Mouse (Mus musculus): Measurements from ENCODE around the gene Ldhc. TPM values are rescaled to one million over a fixed set of nuclear protein-coding genes. Genes with fewer than 3 reads are reported as not detected.
"Not testable (repeated sequence)": the region's sequence is repeated elsewhere in the genome, so short reads cannot be mapped to it uniquely, and the experiment has no call there.

Gene Ldhc
- total RNA-seq, 2 experiments from 2014 or later, result not detected

DNA sequence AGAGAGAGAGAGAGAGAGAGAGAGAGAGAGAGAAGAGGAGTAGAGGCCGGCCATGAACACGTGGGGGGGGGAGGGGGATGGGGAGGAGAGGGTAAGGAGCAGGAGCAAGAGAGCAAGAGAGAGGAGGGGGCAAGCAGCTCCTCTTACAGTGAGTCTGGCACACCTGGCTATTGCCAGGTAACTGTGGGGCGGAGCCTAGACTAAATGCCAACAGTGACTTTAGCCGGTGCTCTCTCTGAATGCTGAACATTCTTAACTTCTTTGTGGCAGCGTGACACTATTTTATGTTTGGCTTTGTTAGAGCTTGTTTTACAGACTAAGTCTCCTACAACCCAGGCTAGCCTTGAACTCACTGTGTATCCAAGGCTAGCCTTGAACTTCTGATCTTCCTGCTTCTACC is 18.7 kb upstream of the Ldhc start:
- no peak for DNase-seq

DNA sequence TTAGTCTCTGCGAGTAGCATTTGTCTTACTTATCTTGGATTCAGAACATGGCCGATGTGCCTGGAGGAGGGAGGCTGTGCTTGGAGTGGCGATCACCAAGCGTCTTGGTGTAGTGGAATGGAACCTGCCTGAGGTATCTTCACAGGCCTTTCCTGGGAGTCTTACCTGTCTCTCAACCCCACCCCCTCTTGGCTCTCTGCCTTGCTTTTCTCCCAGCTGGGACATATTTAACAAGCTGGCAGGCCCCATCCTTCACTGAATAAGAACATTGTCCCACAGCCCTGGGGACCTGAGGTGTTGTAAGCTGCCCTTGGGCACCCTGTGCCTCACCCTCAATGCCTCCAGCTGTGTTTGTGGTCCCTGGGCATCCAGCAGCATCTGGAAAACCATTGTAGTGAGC is 17.4 kb upstream of the Ldhc start:
- peak; percentile 24 for DNase-seq

DNA sequence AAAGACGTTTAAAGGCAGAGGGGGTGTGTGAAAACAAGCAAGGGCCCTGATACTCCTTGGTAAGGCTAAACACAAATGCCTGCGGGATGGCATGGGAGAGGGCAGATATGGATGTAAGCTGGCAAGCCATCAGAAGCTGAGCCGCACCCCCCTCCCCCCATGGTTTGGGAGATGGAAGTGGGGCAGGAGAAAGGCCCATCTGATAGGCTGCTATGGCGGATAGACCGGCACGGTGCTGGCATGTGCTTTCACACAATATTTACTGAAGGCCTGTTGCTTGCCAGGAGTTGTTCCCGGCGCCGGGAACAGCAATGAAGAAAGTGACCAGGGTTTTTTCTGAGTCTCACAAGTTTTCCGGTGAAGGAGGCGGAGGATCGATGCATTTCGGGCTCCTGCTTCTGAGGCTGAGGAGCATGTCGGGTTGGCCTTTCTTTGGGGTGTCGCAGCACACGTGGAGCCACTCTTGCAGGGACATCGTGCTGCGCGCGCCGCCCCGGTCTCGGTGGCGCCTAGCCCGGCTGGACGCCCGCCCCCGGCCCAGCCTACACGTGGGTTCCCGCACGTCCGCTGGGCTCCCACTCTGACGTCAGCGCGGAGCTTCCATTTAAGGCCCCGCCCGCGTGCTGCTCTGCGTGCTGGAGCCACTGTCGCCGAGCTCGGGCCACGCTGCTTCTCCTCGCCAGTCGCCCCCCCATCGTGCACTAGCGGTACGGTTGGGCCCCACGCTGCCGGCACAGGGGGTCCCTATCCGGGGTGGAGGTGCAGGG is 15.6 kb upstream of the Ldhc start:
- peak; percentile 98 for DNase-seq

DNA sequence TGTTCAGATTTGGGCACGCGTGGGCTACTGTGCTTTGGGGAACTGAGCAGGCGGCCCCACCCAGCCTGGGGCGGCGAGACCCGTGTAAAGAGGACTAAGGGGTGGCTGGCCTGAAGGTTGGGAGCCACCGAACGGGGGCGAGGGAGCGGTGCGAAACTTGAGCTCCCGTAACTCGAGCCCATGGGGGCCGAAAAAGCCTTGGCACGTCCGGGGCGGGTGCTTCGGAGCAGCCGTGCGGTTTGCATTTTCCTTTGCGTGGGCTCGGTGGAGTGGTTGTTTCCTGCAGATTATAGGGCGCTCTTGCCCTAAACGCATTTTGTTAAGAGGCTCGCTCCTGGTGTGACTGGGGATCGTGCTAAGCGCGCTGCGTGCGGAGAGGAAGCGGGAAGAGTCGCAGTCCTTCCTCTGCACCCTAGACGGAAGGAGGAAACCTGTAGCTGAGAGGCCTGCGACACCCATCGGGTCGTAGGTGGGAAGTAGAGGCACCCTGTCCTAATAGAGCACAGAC is 15.0 kb upstream of the Ldhc start:
- DNase-seq, result peak; percentile 43

DNA sequence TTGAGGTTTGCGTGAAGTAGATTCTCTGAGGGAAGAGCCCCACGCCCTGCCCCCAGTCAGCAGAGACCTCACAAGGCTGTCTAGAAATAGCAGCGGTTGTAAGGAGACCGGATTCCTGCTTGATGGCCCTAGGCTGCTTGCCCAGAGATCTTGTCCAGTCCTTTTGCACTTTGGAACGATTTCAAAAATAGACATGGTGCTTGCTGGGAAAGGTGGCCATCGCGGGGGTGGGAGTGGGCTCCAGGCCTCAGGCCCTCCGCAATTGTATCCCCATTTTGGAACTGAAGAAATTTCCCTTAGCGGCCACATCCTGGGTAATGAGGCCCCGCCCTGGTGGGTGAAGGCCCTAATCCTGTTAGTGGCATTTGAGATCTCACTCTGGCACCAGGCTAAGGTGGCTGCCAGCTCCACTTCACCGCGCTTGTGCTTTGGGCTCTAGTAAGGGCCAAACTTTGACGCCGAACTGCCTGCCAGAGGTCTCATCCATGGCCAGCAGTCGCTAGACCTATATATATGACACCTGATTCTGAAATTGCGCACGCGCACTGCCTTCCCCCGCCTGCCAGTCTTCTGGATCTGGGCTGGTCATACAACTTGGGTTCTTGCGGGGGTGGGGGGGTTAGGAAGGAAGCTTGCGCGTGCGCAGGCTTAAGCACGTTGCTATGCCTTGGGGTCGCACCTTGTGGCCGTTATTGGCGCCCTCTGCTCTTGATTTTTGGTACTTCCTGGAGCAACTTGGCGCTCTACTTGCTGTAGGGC is 14.3 kb upstream of the Ldhc start:
- peak; percentile 65 for DNase-seq

DNA sequence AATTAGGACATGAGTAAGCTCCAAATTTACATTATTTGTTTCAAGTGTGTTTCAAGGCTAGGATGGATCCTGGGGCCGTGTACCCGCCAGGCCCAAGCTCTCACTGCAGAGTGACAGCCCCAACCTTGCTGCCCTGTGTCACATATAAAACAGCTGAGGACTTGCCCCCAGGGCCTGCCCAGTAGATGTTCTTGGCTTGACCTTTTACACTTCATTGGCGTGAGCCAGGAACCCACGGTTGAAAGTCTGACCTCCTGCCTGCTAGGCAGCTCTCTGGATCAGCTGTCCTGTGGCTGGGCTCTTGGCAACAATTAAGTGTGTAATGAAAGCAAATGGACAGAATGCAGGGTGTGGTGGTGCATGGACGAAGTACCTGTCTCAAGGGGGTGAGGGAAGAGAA is 11.7 kb upstream of the Ldhc start:
- DNase-seq, result peak; percentile 59

DNA sequence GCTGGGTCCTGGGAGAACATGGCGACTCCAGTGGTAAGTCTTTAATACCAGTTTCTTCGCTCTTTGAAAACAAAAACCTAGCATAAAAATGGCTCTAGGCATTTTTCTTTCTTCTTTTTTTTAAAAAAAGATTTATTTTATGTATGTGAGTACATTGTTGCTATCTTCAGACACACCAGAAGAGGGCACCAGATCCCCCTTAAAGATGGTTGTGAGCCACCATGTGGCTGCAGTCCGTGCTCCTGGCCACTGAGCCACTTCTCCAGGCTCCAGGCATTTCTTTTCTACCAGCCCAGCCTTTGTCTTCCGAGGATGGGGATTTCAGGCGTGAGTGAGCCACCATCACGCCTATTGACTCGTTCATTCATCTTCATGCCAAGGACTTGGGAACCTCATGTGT is 10.0 kb upstream of the Ldhc start:
- no peak for DNase-seq

DNA sequence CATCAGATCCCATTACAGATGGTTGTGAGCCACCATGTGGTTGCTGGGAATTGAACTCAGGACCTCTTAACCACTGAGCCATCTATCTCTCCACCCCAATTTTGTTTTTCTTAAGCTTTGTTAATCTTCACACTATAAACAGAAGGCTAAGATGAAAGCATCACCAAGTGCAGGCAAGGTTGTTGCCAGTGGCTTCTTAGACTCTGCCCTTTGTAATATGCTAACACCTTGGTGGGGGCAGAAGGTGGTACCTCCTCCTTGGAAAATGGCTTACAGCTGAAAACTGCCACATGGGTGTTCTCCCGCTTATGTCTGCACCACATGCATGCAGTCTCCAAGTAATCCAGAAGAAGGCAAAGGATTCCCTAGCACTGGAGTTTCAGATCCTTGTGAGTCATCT is 8.3 kb upstream of the Ldhc start:
- DNase-seq, result no peak

DNA sequence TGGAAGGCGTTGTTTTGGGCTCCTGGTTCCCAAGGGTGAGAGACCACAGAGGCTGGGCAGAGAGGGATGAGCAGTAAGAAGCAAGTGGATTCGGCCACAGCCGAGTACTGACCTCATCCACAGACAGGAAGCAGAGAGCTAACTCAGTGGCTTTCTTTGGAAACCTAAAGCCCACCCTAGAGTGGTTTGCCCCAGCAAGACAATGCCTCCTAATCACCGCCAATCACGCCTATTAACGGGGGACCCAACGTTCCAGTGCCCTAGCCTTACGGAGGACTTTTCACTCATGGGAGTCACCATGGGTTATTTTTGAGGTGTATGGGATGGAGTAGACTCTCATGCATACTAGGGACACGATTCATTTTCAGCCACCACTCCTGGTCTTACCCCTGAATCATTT is 7.6 kb upstream of the Ldhc start:
- DNase-seq, result no peak

DNA sequence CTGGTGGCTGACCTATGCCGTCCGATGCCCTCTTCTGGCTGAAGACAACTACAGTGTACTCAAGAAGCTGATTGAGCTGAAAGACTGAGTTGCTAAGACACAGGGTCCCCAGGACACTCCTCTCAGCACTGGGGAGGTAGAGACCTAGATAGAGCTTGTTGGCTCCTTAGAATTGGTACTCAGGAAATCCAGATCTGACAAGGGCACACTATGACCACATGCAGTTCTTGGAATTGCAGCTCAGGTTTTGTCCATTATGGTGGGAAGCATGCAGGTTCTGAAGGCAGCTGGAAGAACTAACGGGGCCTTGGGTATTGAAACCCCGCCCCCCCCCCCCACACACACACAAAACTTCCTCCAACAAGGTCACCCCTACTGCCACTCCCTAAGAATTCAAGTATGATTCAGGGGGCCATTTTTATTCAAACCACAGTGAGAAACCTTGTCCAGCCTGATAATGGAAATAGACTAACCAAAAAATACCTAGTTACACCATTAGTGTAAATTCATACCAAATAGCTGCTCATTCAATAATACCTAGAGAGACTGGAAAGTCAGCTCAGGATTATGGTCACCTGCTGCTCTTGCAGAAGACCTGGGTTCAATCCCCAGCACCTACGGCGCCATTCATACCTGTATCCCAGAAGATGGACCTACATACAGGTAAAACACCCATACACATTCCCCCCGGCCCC is 5.0 kb upstream of the Ldhc start:
- no peak for DNase-seq

DNA sequence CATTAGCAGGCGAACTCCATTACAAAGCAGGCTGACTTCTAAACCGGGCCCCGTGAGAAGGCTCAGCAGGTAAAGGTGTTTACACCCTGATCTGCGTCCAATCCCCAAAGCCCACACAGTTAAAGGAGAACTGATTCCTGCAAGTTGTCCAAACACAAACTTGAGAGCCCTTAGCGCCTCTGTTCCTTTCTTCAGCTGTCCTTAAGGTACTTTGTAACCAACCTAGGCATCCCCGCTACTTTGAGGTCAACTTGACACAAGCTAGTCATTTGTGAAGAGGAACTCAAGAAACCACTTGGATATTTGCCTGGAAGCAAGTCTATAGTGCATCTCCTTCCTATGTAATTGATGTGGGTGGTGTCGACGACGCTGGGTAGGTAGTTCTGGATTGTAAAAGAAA is 3.6 kb upstream of the Ldhc start:
- no peak for DNase-seq

DNA sequence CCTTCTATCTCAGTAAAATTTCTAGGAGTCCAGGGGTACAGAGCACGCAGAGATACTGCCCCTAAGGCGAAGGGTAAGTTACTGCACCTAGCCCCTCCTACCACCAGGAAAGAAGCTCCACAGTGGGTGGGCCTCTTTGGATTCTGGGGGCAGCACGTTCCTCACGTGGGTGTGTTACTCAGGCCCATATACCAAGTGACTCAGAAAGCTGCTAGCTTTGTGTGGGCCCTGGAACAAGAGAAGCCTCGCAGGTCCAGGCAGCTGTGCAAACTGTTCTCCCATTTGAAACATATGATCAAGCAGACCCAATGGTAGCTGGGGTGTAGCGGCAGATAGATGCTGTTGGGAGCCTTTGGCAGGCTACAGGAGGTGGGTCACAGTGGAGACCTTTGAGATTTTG is 2.0 kb upstream of the Ldhc start:
- DNase-seq, result no peak

DNA sequence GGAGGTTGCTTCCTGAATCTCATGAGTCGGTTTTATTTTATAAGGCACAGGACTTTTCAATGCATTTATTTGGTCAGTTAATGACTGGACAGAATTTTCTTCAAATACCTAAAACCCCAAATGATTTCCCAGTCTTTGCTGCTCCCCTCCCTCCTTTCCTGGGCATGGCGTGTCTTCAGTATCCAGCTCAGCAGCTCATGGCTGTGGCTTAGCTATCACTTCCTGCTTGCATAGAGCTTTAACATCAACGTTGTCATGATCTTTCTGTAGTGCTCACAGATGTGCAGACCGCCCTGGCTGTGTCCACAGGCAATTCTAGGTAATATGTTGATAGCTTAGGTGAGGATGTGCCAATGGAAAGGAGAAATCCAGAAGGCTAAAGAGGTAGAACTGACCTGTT is 11.0 kb downstream of the Ldhc start:
- DNase-seq, result no peak

DNA sequence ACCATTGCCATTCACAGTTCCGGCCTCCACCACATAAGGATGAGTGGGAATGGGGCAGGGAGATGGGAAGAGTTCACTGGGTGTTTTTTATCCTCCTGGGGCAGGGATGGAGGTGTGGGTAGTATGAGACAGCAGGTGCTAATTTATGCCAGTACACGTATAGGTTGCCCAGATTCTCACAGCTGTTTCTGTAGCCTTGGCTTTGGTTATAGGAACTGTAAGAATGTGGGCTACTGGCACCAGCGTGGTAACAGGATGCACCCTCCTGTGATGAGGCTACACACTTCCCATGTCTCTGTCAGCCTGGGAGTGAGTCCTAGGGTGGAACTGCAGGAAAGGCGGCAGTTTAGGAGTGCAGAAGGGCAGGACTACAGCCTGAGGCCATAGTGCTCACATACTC is 15.8 kb downstream of the Ldhc start:
- no peak for DNase-seq

DNA sequence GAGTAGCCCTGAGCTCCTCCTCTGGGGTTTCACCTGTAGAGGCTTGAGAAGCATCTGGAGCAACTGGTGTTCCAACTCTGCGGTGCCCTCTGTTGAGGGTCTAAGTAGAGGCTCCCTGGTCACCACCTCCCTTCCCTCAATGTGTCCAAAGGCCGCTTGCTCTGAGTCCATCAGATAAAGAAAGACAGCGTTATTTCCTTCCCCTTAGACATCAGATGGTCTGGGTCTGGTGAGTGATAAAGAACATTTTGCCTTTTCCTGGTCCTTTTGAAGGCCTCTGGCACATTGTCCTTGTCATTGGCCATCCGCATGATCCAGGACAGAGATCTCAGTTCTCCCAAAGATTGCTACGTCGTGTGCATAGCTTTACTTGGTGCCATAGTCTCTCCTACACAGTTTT is 16.3 kb downstream of the Ldhc start:
- no peak for DNase-seq

DNA sequence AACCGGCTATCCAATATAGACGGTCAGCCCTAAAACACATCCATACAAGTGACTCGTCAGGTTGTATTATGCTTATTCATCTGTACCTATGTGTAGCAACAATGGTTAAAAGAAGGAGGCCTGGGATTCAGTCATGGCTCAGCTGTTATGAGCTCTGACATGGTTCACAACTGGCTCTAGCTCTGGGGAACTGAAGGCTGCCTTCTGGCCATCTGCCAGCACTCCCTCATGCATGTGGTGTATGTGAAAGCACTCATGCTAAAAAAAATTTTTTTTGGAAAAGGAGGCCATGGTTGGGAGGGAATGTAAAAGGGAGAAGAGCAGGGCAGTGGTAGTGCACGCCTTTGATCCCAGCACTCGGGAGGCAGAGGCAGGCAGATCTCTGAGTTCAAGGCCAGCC is 18.8 kb downstream of the Ldhc start:
- DNase-seq, result peak; percentile 18

DNA sequence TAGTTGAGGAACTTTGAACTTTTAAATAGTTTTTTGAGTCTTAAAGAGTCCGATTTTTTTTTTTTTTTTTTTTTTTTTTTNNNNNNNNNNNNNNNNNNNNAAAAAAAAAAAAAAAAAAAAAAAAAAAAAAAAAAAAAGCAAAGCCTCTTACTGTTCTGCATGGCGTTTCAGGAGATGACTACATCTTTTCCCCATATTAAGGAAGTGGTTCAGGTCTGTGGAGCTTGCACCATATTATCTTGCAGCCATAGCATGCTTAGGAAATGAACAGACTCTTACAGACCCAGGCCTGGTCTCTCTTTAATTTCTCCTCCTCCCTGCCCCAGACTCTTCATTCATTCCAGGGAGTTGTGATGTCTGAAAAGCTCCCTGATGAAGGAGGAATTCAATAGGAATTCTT is 20.0 kb downstream of the Ldhc start:
- DNase-seq, result no peak

DNA sequence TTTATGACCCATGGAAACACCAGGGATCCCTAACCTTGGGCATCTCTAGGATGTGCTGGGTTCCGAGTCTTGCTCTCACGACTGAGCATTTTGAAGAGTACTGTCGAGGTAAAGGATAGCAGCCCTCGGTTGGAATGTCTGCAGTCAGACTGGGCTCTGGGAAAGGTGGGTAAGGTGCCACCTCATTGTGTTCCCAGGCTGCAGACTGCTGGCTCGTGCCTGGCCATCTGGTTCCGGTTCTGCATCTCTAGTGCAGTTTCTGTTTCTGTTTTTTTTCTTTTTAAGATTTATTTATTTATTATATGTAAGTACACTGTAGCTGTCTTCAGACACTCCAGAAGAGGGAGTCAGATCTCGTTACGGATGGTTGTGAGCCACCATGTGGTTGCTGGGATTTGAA is 20.9 kb downstream of the Ldhc start:
- DNase-seq, result not testable (repeated sequence)

DNA sequence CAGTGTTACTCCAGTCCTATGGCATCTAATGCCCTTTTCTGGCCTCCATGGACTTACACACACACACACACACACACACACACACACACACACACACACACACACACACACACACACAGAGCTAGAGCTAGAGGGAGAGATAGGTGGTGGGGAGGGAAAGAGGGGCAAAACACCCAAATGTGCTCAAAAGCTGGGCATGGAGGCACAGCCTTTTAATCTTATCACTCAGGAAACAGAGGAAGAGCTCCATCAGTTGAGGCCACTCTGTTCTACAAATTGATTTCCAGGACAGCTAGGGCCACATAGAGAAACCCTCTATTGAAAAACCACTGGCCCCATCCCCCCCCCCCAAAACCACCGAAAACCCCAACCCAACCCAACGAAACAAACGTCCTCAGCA is 22.3 kb downstream of the Ldhc start:
- no peak for DNase-seq

DNA sequence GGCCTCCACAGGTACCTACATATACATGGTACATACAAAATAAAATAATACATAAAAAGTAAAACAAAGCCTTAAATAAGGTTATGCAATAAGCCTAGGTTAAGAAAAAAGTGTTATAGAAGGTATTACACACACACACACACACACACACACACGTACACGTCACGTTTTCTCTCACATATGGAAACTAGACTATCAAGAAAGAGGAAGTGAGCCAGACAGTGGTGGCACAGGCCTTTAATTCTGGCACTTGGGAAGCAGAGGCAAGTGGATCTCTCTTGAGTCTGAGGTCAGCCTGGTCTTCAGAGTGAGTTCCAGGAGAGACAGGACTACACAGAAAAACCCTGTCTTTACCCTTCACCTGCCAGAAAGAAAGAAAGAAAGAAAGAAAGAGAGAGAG is 34.5 kb downstream of the Ldhc start:
- no peak for DNase-seq

DNA sequence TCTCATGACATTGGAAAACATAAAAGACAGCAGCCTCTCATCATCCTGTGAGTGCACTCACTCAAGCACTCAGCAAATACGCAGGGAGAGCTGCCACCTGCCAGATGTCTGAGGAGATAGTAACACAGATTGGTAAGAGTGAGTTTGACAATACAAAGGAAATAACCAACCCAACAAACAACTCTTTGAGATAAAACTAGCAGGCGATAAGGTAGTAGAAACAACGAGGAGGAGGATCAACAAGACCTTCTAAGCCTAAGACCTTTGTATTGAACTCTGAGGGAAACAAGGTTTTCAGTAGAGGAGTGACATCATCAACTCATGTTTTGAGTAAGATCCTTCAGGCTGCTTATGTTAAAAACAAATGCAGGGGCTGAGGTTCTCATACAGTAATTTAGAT is 38.3 kb downstream of the Ldhc start:
- no peak for DNase-seq

DNA sequence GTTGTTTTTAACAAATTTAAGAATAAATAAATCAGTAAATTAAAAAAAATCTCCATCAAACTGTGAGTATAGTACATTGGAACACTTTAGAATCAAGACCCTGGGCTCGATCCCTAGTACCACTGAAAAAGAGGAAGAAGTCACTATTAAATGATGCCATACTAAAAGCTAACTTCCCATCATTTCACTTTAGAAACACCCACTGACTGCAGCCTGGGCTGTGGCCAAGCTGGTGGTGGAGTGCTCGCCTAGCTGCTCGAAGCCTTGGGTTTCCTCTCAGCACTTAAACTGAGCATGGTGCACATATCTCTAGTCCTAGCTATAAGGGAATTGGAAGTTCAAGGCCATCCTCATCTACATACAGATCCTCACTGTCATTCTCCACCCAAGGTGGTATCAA is 50.2 kb downstream of the Ldhc start:
- no peak for DNase-seq

DNA sequence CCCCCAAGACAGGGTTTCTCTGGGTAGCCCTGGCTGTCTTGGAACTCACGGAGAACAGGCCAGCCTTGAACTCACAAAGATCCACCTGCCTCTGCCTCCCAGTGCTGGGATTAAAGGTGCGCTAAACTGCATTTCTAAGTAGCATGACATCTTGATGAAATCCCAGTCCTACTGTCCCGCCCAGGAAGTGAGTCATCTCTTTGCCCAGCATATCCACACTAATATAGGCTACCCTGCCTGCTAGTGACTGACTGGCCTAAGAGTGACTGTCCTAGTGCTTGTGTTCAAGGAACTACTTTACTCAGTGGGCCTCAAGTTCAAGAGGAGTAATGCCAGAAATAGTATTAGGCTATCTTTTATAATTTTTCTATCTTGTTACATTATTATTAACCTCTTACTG is 55.4 kb downstream of the Ldhc start:
- no peak for DNase-seq

All from adrenal gland, postnatal 10 days (tissue).